Mouse (Mus musculus): Measurements from ENCODE around the gene Tomt. TPM values are rescaled to one million over a fixed set of nuclear protein-coding genes. Genes with fewer than 3 reads are reported as not detected.

Gene Tomt
- polyA plus RNA-seq, 1 experiment from 2014 or later = 0.29 TPM

Small RNA genes within 50 kb of the gene (microRNA-seq; reads per million reads assigned to microRNA genes)
- not detected for gene Gm22655

Other genes starting within 250 kb of the Tomt start
- 46.7 and 52.1 TPM in 2 replicates for gene Clpb, start 242.7 kb downstream of the Tomt start, polyA plus RNA-seq (2015; fragmentation: Nextera tagmentation; extraction: Ambion mirVana)
- gene Phox2a, start 88.0 kb downstream of the Tomt start, polyA plus RNA-seq (2015; fragmentation: Nextera tagmentation; extraction: Ambion mirVana) = 0.15 TPM in 1 of 2 replicates, not detected in the other
- gene Inppl1, start 68.1 kb downstream of the Tomt start, polyA plus RNA-seq (2015; fragmentation: Nextera tagmentation; extraction: Ambion mirVana) = 60.0 and 70.3 TPM in 2 replicates
- gene Folr2, start 49.2 kb downstream of the Tomt start, polyA plus RNA-seq (2015; fragmentation: Nextera tagmentation; extraction: Ambion mirVana) = 0.51 and 1.4 TPM in 2 replicates
- 70.6 and 71.6 TPM in 2 replicates for gene Anapc15, start 42.6 kb downstream of the Tomt start, polyA plus RNA-seq (2015; fragmentation: Nextera tagmentation; extraction: Ambion mirVana)
- 0.52 and 0.64 TPM in 2 replicates for gene Folr1, start 35.6 kb downstream of the Tomt start, polyA plus RNA-seq (2015; fragmentation: Nextera tagmentation; extraction: Ambion mirVana)
- gene Lamtor1, start 455 bp downstream of the Tomt start, polyA plus RNA-seq (2015; fragmentation: Nextera tagmentation; extraction: Ambion mirVana) = 160 and 162 TPM in 2 replicates
- gene Lrrc51, start 27.5 kb upstream of the Tomt start, polyA plus RNA-seq (2015; fragmentation: Nextera tagmentation; extraction: Ambion mirVana) = 8.2 and 13.4 TPM in 2 replicates
- gene Numa1, start 27.8 kb upstream of the Tomt start, polyA plus RNA-seq (2015; fragmentation: Nextera tagmentation; extraction: Ambion mirVana) = 85.7 and 96.2 TPM in 2 replicates
- 3.6 and 3.9 TPM in 2 replicates for gene Il18bp, start 112.3 kb upstream of the Tomt start, polyA plus RNA-seq (2015; fragmentation: Nextera tagmentation; extraction: Ambion mirVana)
- gene Rnf121, start 159.1 kb upstream of the Tomt start, polyA plus RNA-seq (2015; fragmentation: Nextera tagmentation; extraction: Ambion mirVana) = 34.1 and 34.4 TPM in 2 replicates
- gene Xndc1, start 159.2 kb upstream of the Tomt start, polyA plus RNA-seq (2015; fragmentation: Nextera tagmentation; extraction: Ambion mirVana) = 44.1 and 45.1 TPM in 2 replicates
- 2.3 TPM in 2 replicates for gene Xntrpc, start 159.4 kb upstream of the Tomt start, polyA plus RNA-seq (2015; fragmentation: Nextera tagmentation; extraction: Ambion mirVana)
- not detected in 2 replicates for gene Trpc2, start 176.8 kb upstream of the Tomt start, polyA plus RNA-seq (2015; fragmentation: Nextera tagmentation; extraction: Ambion mirVana)
- 16.8 and 16.9 TPM in 2 replicates for gene Art1, start 195.4 kb upstream of the Tomt start, polyA plus RNA-seq (2015; fragmentation: Nextera tagmentation; extraction: Ambion mirVana)
- gene Art5, start 203.1 kb upstream of the Tomt start, polyA plus RNA-seq (2015; fragmentation: Nextera tagmentation; extraction: Ambion mirVana) = 4.4 and 4.7 TPM in 2 replicates
- gene Chrna10, start 210.5 kb upstream of the Tomt start, polyA plus RNA-seq (2015; fragmentation: Nextera tagmentation; extraction: Ambion mirVana) = not detected in 2 replicates

Measured in limb, embryonic 13.5 days (tissue).